Comparison of ENCODE assay signal across 8 mouse cellular contexts in the genomic region with DNA sequence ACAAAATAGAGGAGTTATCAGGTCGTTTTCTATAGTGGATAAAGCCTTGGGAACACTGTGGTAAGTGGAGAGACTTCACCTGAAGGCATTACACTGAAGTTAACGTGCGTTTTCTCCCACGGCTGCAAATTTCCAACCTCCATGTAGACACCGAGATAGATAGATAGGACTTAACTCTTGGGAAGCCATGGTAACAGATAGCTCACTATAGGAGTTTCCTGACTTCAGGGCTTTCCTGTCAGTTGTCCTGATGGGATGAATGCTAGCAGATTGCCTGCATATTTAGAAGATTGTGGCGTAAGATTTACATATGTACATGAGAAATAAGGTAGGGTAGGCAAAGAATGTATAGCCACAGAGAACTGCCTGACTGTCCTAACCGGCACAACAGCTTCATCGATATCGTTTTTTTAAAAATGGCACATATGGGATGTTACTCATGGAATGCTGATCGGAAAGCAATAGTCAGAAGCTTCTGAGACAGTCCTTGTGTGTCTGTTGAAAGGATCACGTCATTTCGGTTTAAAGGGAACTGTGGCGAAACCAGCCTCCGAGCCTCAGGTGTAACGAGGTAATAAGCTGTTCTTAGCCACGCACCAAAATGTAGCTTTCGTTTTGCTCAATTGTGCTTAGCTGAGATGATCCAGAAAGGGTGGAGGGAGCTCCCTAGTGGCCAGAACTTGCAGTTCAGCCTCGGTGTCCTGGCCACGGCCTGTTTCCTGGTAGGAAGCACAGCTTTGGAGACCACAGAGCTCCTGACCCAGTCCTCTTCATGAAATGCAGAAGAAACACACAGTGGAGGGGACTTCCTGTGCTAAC.
DNase-seq lines count a peak whose midpoint lies in the region; TF ChIP-seq lines count a peak whose summit lies in the region.

No protein-coding gene starts in this region.

- no peaks in the 10 kb centered on the region for H3K9me3 ChIP-seq in megakaryocyte, embryonic 14.5 days

- H3K36me3 ChIP-seq in megakaryocyte, embryonic 14.5 days (replicated peaks; ENCODE audit: low read length), result peaks cover 6% of the 10 kb centered on the region

- no peaks in the 10 kb centered on the region for H3K27me3 ChIP-seq in megakaryocyte, embryonic 14.5 days (replicated peaks)

- peak; percentile 80 for DNase-seq in ZHBTc4 (ENCODE audit: low read depth, low spot score)
- peak; percentile 66 to 68 for DNase-seq in gastrocnemius, adult 8-10 months (ENCODE audit: low spot score in 2 of 2)
- DNase-seq in hindlimb bud, embryonic 11.5 days (ENCODE audit: extremely low spot score, low read depth, low spot score), result peak; percentile 39
- peak; percentile 76 to 80 for DNase-seq in left cerebral cortex, adult 8-10 months (ENCODE audit: low spot score in 2 of 2)
- peak; percentile 88 to 91 for DNase-seq in right cerebral cortex, postnatal 10 days (ENCODE audit: low spot score in 2 of 2)
- DNase-seq in urinary bladder, postnatal 25 days (ENCODE audit: low spot score), result peak; percentile 74

- TF ChIP-seq POLR2A in cortical plate, adult 2 months (IDR thresholded peaks at IDR 0.05; ENCODE audit: extremely low read depth, insufficient read depth, low read length), result no peak

- peak overlapping the region; percentile 34 for H3K4me3 ChIP-seq in cortical plate, adult 2 months (ENCODE audit: insufficient read depth, low read length)
- peak overlapping the region; percentile 91 for H3K4me3 ChIP-seq in megakaryocyte, embryonic 14.5 days (replicated peaks)

- H3K4me1 ChIP-seq in cortical plate, adult 2 months (ENCODE audit: control insufficient read depth, insufficient read depth, low read length), result no peaks in the 10 kb centered on the region
- H3K4me1 ChIP-seq in megakaryocyte, embryonic 14.5 days, result peaks cover 15% of the 10 kb centered on the region

- peak; percentile 89 for TF ChIP-seq CTCF in cortical plate, adult 2 months (IDR thresholded peaks at IDR 0.05; ENCODE audit: extremely low read depth, insufficient read depth, low read length)

- H3K27ac ChIP-seq in cortical plate, adult 2 months (ENCODE audit: insufficient read depth, low read length), result no peak overlapping the region

Comparison
In these comparisons a context has a peak if more than half of its experiments do, and no peak if none do; other contexts are left out.
1. DNase-seq: peak in every context shown above with its lines; median percentile 90 in right cerebral cortex, postnatal 10 days; 80 in ZHBTc4; 78 in left cerebral cortex, adult 8-10 months; 74 in urinary bladder, postnatal 25 days; 67 in gastrocnemius, adult 8-10 months; 39 in hindlimb bud, embryonic 11.5 days.